Comparison of ENCODE assay signal across 8 mouse cellular contexts in genomic region chr14:54603038-54603654, GRCm38 (mm10). TPM values are rescaled to one million over a fixed set of nuclear protein-coding genes. Genes with fewer than 3 reads are reported as not detected.
A peak's percentile ranks its signal among the peaks of the same experiment; 100 is the strongest.
DNase-seq lines count a peak whose midpoint lies in the region; ATAC-seq lines count a peak whose summit lies in the region.

No protein-coding gene starts in this region.

- H3K9me3 ChIP-seq in hindbrain, embryonic 14.5 days (ENCODE audit: control insufficient read depth, low read length): no peaks in the 10 kb centered on the region

- WGBS in hindbrain, embryonic 14.5 days: under 1% methylated on average over 46 of the region's 46 CpGs

- H3K4me3 ChIP-seq in hindbrain, embryonic 14.5 days (replicated peaks; ENCODE audit: low read length): peak overlapping the region; percentile 52

- H3K4me1 ChIP-seq in hindbrain, embryonic 14.5 days (replicated peaks; ENCODE audit: control insufficient read depth, insufficient read depth, low read length): peaks cover 25% of the 10 kb centered on the region

- peak overlapping the region; percentile 59 for H3K4me2 ChIP-seq in hindbrain, embryonic 14.5 days (replicated peaks)

- ATAC-seq in hindbrain, embryonic 14.5 days (ENCODE audit: low FRiP score): peak; percentile 99

- H3K9ac ChIP-seq in hindbrain, embryonic 14.5 days: peak overlapping the region; percentile 78

- H3K36me3 ChIP-seq in hindbrain, embryonic 14.5 days (replicated peaks; ENCODE audit: control insufficient read depth, insufficient read depth): no peaks in the 10 kb centered on the region

- no peaks in the 10 kb centered on the region for H3K27me3 ChIP-seq in hindbrain, embryonic 14.5 days (ENCODE audit: control insufficient read depth, insufficient read depth, low read length)

- peak overlapping the region; percentile 95 for H3K27ac ChIP-seq in hindbrain, embryonic 14.5 days

- peak; percentile 99 for DNase-seq in R1 (ENCODE audit: low read depth, low spot score)
- DNase-seq in cerebellum, postnatal 25 days: peak; percentile 95 to 98
- DNase-seq in frontal cortex, postnatal 25 days (ENCODE audit: low spot score in 2 of 2): peak; percentile 84 to 92
- peak; percentile 95 for DNase-seq in hindbrain, embryonic 14.5 days (ENCODE audit: low spot score)
- peak; percentile 92 to 96 for DNase-seq in layer of hippocampus, postnatal 36 days
- peak; percentile 98 for DNase-seq in lung, postnatal 36 days
- peak; percentile 99 for DNase-seq in retina, postnatal 1 day
- peak; percentile 79 to 95 for DNase-seq in urinary bladder, adult 18-20 months (ENCODE audit: low spot score in 2 of 2)

RNA-seq across cellular contexts. Expression of gene 4931414P19Rik, which starts 2.6 kb away (rescaled TPM):
- 3.1 and 3.7 TPM in 2 replicates for polyA plus RNA-seq in hindbrain, embryonic 14.5 days (2014; fragmentation: Nextera tagmentation; extraction: Ambion mirVana)
- total RNA-seq in layer of hippocampus, postnatal 36 days (2021): 1 to 10 TPM; 4.7 to 5.5 TPM

RNA-seq across cellular contexts. Expression of gene Psmb5, which starts 14.7 kb away (rescaled TPM):
- polyA plus RNA-seq in hindbrain, embryonic 14.5 days (2014; fragmentation: Nextera tagmentation; extraction: Ambion mirVana): 422 and 425 TPM in 2 replicates
- 100 to 1,000 TPM; 203 to 230 TPM for total RNA-seq in layer of hippocampus, postnatal 36 days (2021)

RNA-seq across cellular contexts. Expression of gene Psmb11, which starts 18.1 kb away (rescaled TPM):
- polyA plus RNA-seq in hindbrain, embryonic 14.5 days (2014; fragmentation: Nextera tagmentation; extraction: Ambion mirVana): 0.16 TPM in 1 of 2 replicates, not detected in the other
- under 1 TPM; 0.23 to 0.27 TPM for total RNA-seq in layer of hippocampus, postnatal 36 days (2021)

RNA-seq across cellular contexts. Expression of gene Ajuba, which starts 25.8 kb away (rescaled TPM):
- 3.2 and 5.0 TPM in 2 replicates for polyA plus RNA-seq in hindbrain, embryonic 14.5 days (2014; fragmentation: Nextera tagmentation; extraction: Ambion mirVana)
- 1 to 10 TPM in 1 of 2 experiments, under 1 TPM in 1; 0.95 to 1.5 TPM for total RNA-seq in layer of hippocampus, postnatal 36 days (2021)

RNA-seq across cellular contexts. Expression of gene Gm17606, which starts 37.6 kb away (rescaled TPM):
- not detected in 2 replicates for polyA plus RNA-seq in hindbrain, embryonic 14.5 days (2014; fragmentation: Nextera tagmentation; extraction: Ambion mirVana)
- not detected for total RNA-seq in layer of hippocampus, postnatal 36 days (2021)

Comparison
In these comparisons a context has a peak if more than half of its experiments do, and no peak if none do; other contexts are left out.
1. Peak in every context shown above with its lines: DNase-seq, ATAC-seq, H3K4me3 ChIP-seq and H3K27ac ChIP-seq.